Mouse (Mus musculus) intestine, postnatal 0 days (tissue): ENCODE measurements around the gene Tmem161b. TPM values are rescaled to one million over a fixed set of nuclear protein-coding genes. Genes with fewer than 3 reads are reported as not detected.

Experiments
- ATAC-seq: fragments of 200-750 bp; cut with Nextera tagmentation; 2 replicates; pipeline ENCODE4 v1.8.0; 2017; ENCODE audit warnings: mild to moderate bottlenecking, moderate TSS enrichment, moderate library complexity
- H3K27ac ChIP-seq: fragments of 300-500 bp; sonication (generic); 2 replicates; pipeline ENCODE4 v1.5.1; 2014; ENCODE audit warnings: mild to moderate bottlenecking, low read depth, low read length, moderate library complexity
- H3K27me3 ChIP-seq: fragments of 300-500 bp; sonication (generic); replicated peaks from 2 replicates; pipeline ENCODE4 v1.6.1; 2014; ENCODE audit warnings: low read length, mixed read lengths; ENCODE audit not compliant: control insufficient read depth, insufficient read depth
- H3K36me3 ChIP-seq: fragments of 300-500 bp; sonication (generic); 2 replicates; pipeline ENCODE4 v1.6.1; 2014; ENCODE audit warnings: mild to moderate bottlenecking, moderate library complexity; ENCODE audit not compliant: control insufficient read depth, insufficient read depth
- H3K4me1 ChIP-seq: fragments of 300-500 bp; sonication (generic); replicated peaks from 2 replicates; pipeline ENCODE4 v1.6.1; 2014; ENCODE audit warnings: antibody characterized with exemption, low read length, mixed read lengths; ENCODE audit not compliant: control insufficient read depth, insufficient read depth
- H3K4me2 ChIP-seq: fragments of 300-500 bp; sonication (generic); replicated peaks from 2 replicates; pipeline ENCODE4 v1.6.1; 2014; ENCODE audit warnings: low read depth, mild to moderate bottlenecking, moderate library complexity
- H3K4me3 ChIP-seq: fragments of 300-500 bp; sonication (generic); 2 replicates; pipeline ENCODE4 v1.5.1; 2014; ENCODE audit warnings: low read depth, low read length
- H3K9ac ChIP-seq: fragments of 300-500 bp; sonication (generic); 2 replicates; pipeline ENCODE4 v1.6.1; 2014; ENCODE audit warnings: mild to moderate bottlenecking, low read depth, low read length
- H3K9me3 ChIP-seq: fragments of 300-500 bp; sonication (generic); 2 replicates; pipeline ENCODE4 v1.6.1; 2016; ENCODE audit warnings: mixed run types; ENCODE audit not compliant: control insufficient read depth
- CTCF ChIP-seq: sonication (generic); IDR thresholded peaks from 2 replicates; pipeline ENCODE4 v1.5.1; 2016; ENCODE audit warnings: low read depth, mild to moderate bottlenecking, control low read depth, antibody characterized with exemption, moderate library complexity
- WGBS: fragments of 180-500 bp; shearing (Covaris S2); extraction: QIAGEN DNeasy Blood & Tissue Kit; methylation state at CpG from one replicate; pipeline ENCODE4 v1.1.7; 2014; 5-methylcytosine and 5-hydroxymethylcytosine counted together
- microRNA-seq: library from miRNA; unstranded; fragments of <30 nt; microRNA quantifications from one replicate; pipeline ENCODE4, GENCODE M21; 2016
- polyA plus RNA-seq: library from polyadenylated mRNA; unstranded; fragments of >200 nt; fragmentation: Nextera tagmentation; extraction: Ambion mirVana; gene quantifications from 2 replicates; pipeline ENCODE4 v1.2.1, GENCODE M21; 2015

The Tmem161b gene
- polyA plus RNA-seq, 1 experiment from 2014 or later, result 42.8 TPM

- TF ChIP-seq CTCF, result no peak
- H3K27me3 ChIP-seq, result peaks cover 52% of the 10 kb centered on the region
- 10% methylated on average over 13 of the region's 13 CpGs for WGBS
Measured at GRCm38 (mm10) chr13:84343691-84344495, 121.8 kb downstream of the Tmem161b start.

GRCm38 (mm10) chr13:84344711-84345110 lies 122.6 kb downstream of the Tmem161b start:
- Histone ChIP-seq H3K27me3 (peaks cover 52% of the 10 kb centered on the region), H3K4me2 (no peak overlapping the region), H3K27ac (no peak overlapping the region), H3K36me3 (no peaks in the 10 kb centered on the region), H3K9ac (no peak overlapping the region), H3K9me3 (no peaks in the 10 kb centered on the region), H3K4me3 (no peak overlapping the region), H3K4me1 (no peaks in the 10 kb centered on the region)
- ATAC-seq, result no peak
- TF ChIP-seq CTCF, result no peak
- WGBS, result 9% methylated on average over 7 of the region's 7 CpGs

More at GRCm38 (mm10) chr13:84343691-84344495, 121.8 kb downstream of the Tmem161b start:
- Histone ChIP-seq H3K9ac (no peak overlapping the region), H3K27ac (no peak overlapping the region), H3K9me3 (no peaks in the 10 kb centered on the region), H3K36me3 (no peaks in the 10 kb centered on the region), H3K4me3 (no peak overlapping the region), H3K4me1 (no peaks in the 10 kb centered on the region), H3K4me2 (no peak overlapping the region)
- ATAC-seq, result no peak

GRCm38 (mm10) chr13:84345114-84345513 lies 123.0 kb downstream of the Tmem161b start:
- no peaks in the 10 kb centered on the region for H3K36me3 ChIP-seq
- H3K4me1 ChIP-seq, result no peaks in the 10 kb centered on the region
- no peak overlapping the region for H3K9ac ChIP-seq
- no peak overlapping the region for H3K4me2 ChIP-seq
- WGBS, result 11% methylated on average over 8 of the region's 8 CpGs
- TF ChIP-seq CTCF, result no peak
- no peak overlapping the region for H3K4me3 ChIP-seq
- H3K27me3 ChIP-seq, result peaks cover 52% of the 10 kb centered on the region
- no peak for ATAC-seq
- no peak overlapping the region for H3K27ac ChIP-seq
- no peaks in the 10 kb centered on the region for H3K9me3 ChIP-seq

Small RNAs within 50 kb of the gene (microRNA-seq; reads per million reads assigned to microRNA genes)
- not detected for gene Gm24331
